Mouse (Mus musculus) mammary gland, adult 2 months (tissue): Measurements from ENCODE around the gene Ccnd2. TPM values are rescaled to one million over a fixed set of nuclear protein-coding genes. Genes with fewer than 3 reads are reported as not detected.

Experiments used
- polyA plus RNA-seq: library from polyadenylated mRNA; depleted of rRNA; stranded (reverse); fragments of >200 nt; gene quantifications from 2 replicates; pipeline ENCODE4 v1.2.3, GENCODE M21; 2012; ENCODE audit warnings: low replicate concordance; rRNA removed

The Ccnd2 gene
- polyA plus RNA-seq: 79.4 and 82.2 TPM in 2 replicates

GRCm38 (mm10) chr6:127152106-127152951 lies at the start of gene Ccnd2:
Ccnd2 (minus strand) TSS chr6:127152193.

GRCm38 (mm10) chr6:127109402-127109930 lies 42.5 kb downstream of the Ccnd2 start, which contains the start of gene Tigar:
Tigar (minus strand) TSS chr6:127109557.

Other genes starting within 250 kb of the Ccnd2 start
- gene Dyrk4, start 230.4 kb downstream of the Ccnd2 start, polyA plus RNA-seq: 0.07 and 0.12 TPM in 2 replicates
- 1.5 and 2.5 TPM in 2 replicates for gene Rad51ap1, start 212.6 kb downstream of the Ccnd2 start, polyA plus RNA-seq
- gene D6Wsu163e, start 212.2 kb downstream of the Ccnd2 start, polyA plus RNA-seq: 1.9 and 6.5 TPM in 2 replicates
- 0.33 TPM in 1 of 2 replicates, not detected in the other for gene Fgf6, start 136.6 kb downstream of the Ccnd2 start, polyA plus RNA-seq
- gene Fgf23, start 79.3 kb downstream of the Ccnd2 start, polyA plus RNA-seq: 0.18 TPM in 1 of 2 replicates, not detected in the other
- gene Tigar, start 42.6 kb downstream of the Ccnd2 start, polyA plus RNA-seq: 2.3 and 9.2 TPM in 2 replicates